Mouse (Mus musculus) embryo, embryonic 10 days (tissue): ENCODE measurements around the gene Dhps.

Experiments used
- DNase-seq: peaks from one replicate; pipeline ENCODE4 v3.0.0-alpha.2; 2015; ENCODE audit warnings: low spot score

Dhps gene

GRCm38 (mm10) chr8:85071514-85072281, at the start of gene Dhps:
Gene Dhps (plus strand): TSS chr8:85071757.
- DNase-seq = peak; percentile 98

GRCm38 (mm10) chr8:85023846-85024245, 47.7 kb upstream of the Dhps start:
- DNase-seq = no peak

- peak; percentile 94 for DNase-seq
Measured at GRCm38 (mm10) chr8:85025098-85025932, 46.2 kb upstream of the Dhps start, which contains the start of gene Asna1. Gene Asna1 (minus strand): TSS chr8:85025281.

GRCm38 (mm10) chr8:85026670-85027515, 44.7 kb upstream of the Dhps start, which contains the start of gene Trir:
Gene Trir (plus strand): TSS chr8:85026823.
- peak; percentile 99 for DNase-seq

- DNase-seq = no peak
Measured at GRCm38 (mm10) chr8:85027516-85027855, 44.1 kb upstream of the Dhps start.

GRCm38 (mm10) chr8:85027922-85028321, 43.6 kb upstream of the Dhps start:
- DNase-seq = no peak

- DNase-seq = no peak
Measured at GRCm38 (mm10) chr8:85029271-85029670, 42.3 kb upstream of the Dhps start.

- no peak for DNase-seq
Measured at GRCm38 (mm10) chr8:85032622-85033311, 38.8 kb upstream of the Dhps start.

- no peak for DNase-seq
Measured at GRCm38 (mm10) chr8:85033867-85034266, 37.7 kb upstream of the Dhps start.

GRCm38 (mm10) chr8:85034764-85035163, 36.8 kb upstream of the Dhps start:
- peak; percentile 96 for DNase-seq

GRCm38 (mm10) chr8:85035165-85035727, 36.3 kb upstream of the Dhps start:
- peak; percentile 49 for DNase-seq

- no peak for DNase-seq
Measured at GRCm38 (mm10) chr8:85035728-85036310, 35.7 kb upstream of the Dhps start.

GRCm38 (mm10) chr8:85036381-85036717, 35.2 kb upstream of the Dhps start:
- no peak for DNase-seq

GRCm38 (mm10) chr8:85036718-85037365, 34.7 kb upstream of the Dhps start, which contains the start of gene Tnpo2:
Gene Tnpo2 (plus strand): TSS chr8:85036915.
- DNase-seq = peak; percentile 98

- peak; percentile 72 for DNase-seq
Measured at GRCm38 (mm10) chr8:85037366-85037680, 34.2 kb upstream of the Dhps start.

GRCm38 (mm10) chr8:85037681-85038531, 33.7 kb upstream of the Dhps start:
- peak; percentile 68 for DNase-seq

GRCm38 (mm10) chr8:85043619-85044018, 27.9 kb upstream of the Dhps start:
- no peak for DNase-seq

- no peak for DNase-seq
Measured at GRCm38 (mm10) chr8:85057367-85057766, 14.2 kb upstream of the Dhps start.

GRCm38 (mm10) chr8:85059879-85060616, 11.5 kb upstream of the Dhps start, which contains the start of gene Fbxw9:
Gene Fbxw9 (plus strand): TSS chr8:85060055.
- DNase-seq = peak; percentile 95
